Mouse (Mus musculus) adrenal gland, postnatal 10 days (tissue): ENCODE results near the gene Hnrnpa2b1. TPM values are rescaled to one million over a fixed set of nuclear protein-coding genes. Genes with fewer than 3 reads are reported as not detected.

Source experiments
- DNase-seq: peaks from one replicate; pipeline ENCODE4 v3.0.0; 2021; ENCODE audit warnings: mixed read lengths
- total RNA-seq, 2 experiments: library from RNA; stranded (reverse); gene quantifications; 2 replicates each; pipeline ENCODE4 v1.2.3; 2021

Gene Hnrnpa2b1
- total RNA-seq, 2 experiments from 2014 or later: 559 to 669 TPM

DNA sequence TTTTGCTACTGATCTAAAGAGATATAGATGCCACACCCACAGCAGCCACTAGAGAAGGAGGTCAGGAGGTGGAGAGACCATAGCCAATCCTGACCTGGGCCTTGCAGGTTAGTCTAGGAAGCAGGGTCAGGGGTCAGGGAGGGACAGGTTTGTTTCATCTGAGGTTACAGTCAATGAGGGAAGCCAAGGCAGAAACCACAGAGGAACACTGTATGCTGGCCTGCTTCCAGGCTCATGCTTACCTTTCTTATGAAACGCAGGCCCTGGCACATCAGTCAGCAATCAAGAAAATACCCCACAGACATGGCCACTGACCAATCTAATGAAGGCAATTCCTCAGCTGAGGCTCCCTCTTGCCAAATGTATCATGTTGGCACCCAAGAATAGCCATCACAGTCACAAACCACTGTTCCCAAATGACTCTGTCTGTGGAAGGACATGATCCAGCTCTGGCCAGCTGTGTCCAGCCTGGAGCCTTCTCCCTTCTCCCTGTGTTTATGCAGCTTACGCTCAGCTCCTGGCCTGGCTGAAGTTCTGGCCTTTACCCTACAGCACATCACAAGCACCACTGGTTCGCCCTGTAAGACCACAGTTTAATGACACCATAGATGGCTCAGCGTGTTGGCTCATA lies 52.3 kb downstream of the Hnrnpa2b1 start:
- DNase-seq: peak; percentile 11

DNA sequence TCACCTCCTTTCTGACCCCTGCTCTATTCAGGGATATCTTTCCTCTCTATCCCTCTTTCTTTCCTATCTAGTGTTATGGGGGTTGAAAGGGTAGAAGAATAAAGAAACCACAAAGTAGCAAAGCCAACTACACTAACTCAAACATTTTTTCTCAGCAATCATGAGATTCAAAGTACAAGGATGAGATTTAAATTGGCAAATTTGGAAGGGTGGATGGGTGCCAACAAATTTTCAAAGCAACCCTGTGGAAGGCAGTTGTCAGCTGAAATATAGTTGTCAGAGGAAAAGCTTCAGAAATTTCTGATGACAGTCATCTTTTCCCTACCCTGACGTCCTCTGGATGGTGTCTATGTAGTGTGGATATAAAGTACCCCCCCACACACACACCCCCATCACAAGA lies 53.3 kb downstream of the Hnrnpa2b1 start:
- DNase-seq: no peak

Other genes starting within 250 kb of the Hnrnpa2b1 start
- gene Nfe2l3, start 37.2 kb downstream of the Hnrnpa2b1 start, total RNA-seq: 1 to 10 TPM in 1 of 2 experiments, under 1 TPM in 1; 0.75 to 1.1 TPM
- gene Cbx3, start 466 bp upstream of the Hnrnpa2b1 start, total RNA-seq: 100 to 1,000 TPM; 109 to 125 TPM
- 10 to 100 TPM; 36.5 to 47.0 TPM for gene Snx10, start 54.0 kb upstream of the Hnrnpa2b1 start, total RNA-seq